Mouse (Mus musculus) erythroblast, embryonic 14.5 days (primary cell): Measurements from ENCODE around the gene Rxfp1.

ENCODE experiments used
- GATA1 ChIP-seq: IDR thresholded peaks from 2 replicates; pipeline ENCODE4 v1.6.1; 2012; ENCODE audit warnings: low read length, inconsistent platforms, mixed read lengths
- TAL1 ChIP-seq: IDR thresholded peaks from 3 replicates; pipeline ENCODE4 v1.6.1; 2012; ENCODE audit warnings: low read length, inconsistent platforms, mixed read lengths

- TF ChIP-seq GATA1 (no peak), TAL1 (no peak)
Measured at GRCm38 (mm10) chr3:79753736-79754135, 16.1 kb upstream of the Rxfp1 start.
